Mouse (Mus musculus) MEL (cell line): Measurements from ENCODE around the gene Irs2. TPM values are rescaled to one million over a fixed set of nuclear protein-coding genes. Genes with fewer than 3 reads are reported as not detected.

Experiments
- DNase-seq: peaks from one replicate; pipeline ENCODE4 v3.0.0; 2011; ENCODE audit warnings: low read depth, low spot score
- H3K27ac ChIP-seq: 2 replicates; pipeline ENCODE4 v1.5.1; 2012; ENCODE audit warnings: low read depth, mild to moderate bottlenecking, control low read depth, low read length, moderate library complexity; ENCODE audit not compliant: control insufficient read depth
- H3K27me3 ChIP-seq, 2 experiments: fragments of 150-350 bp in 1 of 2; sonication (generic) in 1 of 2; 2 replicates each; pipeline ENCODE4 v1.6.1; 2012; ENCODE audit warnings: low read length in 2 of 2, mild to moderate bottlenecking in 2 of 2, improper control_type of control experiment in 1 of 2, moderate library complexity in 1 of 2; ENCODE audit not compliant: insufficient read depth in 2 of 2, control insufficient read depth in 1 of 2
- H3K36me3 ChIP-seq, 2 experiments: 2 replicates each; pipeline ENCODE4 v1.6.1; 2012 to 2014; ENCODE audit warnings: low read length in 2 of 2, improper control_type of control experiment in 1 of 2, inconsistent platforms in 1 of 2, mild to moderate bottlenecking in 1 of 2; ENCODE audit not compliant: insufficient read depth in 2 of 2, control insufficient read depth in 1 of 2
- H3K4me1 ChIP-seq, 2 experiments: fragments of 150-350 bp in 1 of 2; sonication (generic) in 1 of 2; 2 replicates each; pipeline ENCODE4 v1.6.1; 2012; ENCODE audit warnings: low read length in 2 of 2, improper control_type of control experiment in 1 of 2, mild to moderate bottlenecking in 1 of 2; ENCODE audit not compliant: insufficient read depth in 2 of 2, control insufficient read depth in 1 of 2
- H3K4me3 ChIP-seq, 2 experiments: fragments of 150-350 bp in 1 of 2; sonication (generic) in 1 of 2; 2 replicates each; pipeline ENCODE4 v1.5.1; 2012; ENCODE audit warnings: low read depth in 2 of 2, low read length in 2 of 2, mild to moderate bottlenecking in 2 of 2, moderate library complexity in 2 of 2, control low read depth in 1 of 2, improper control_type of control experiment in 1 of 2; ENCODE audit not compliant: control insufficient read depth in 1 of 2, insufficient read depth in 1 of 2
- H3K79me2 ChIP-seq: 2 replicates; pipeline ENCODE4 v1.6.1; 2012; ENCODE audit warnings: mild to moderate bottlenecking, low read length, moderate library complexity; ENCODE audit not compliant: control insufficient read depth, poor library complexity, insufficient read depth
- H3K9ac ChIP-seq: 2 replicates; pipeline ENCODE4 v1.6.1; 2012; ENCODE audit warnings: low read depth, mild to moderate bottlenecking, control low read depth, low read length, moderate library complexity; ENCODE audit not compliant: control insufficient read depth, poor library complexity, severe bottlenecking
- H3K9me3 ChIP-seq: fragments of 150-350 bp; sonication (generic); replicated peaks from 2 replicates; pipeline ENCODE4 v1.6.1; 2012; ENCODE audit warnings: mild to moderate bottlenecking, low read length, improper control_type of control experiment, moderate library complexity; ENCODE audit not compliant: insufficient read depth
- BHLHE40 ChIP-seq: IDR thresholded peaks from 2 replicates; pipeline ENCODE4 v1.6.1; 2012; ENCODE audit warnings: low read depth, mild to moderate bottlenecking, inconsistent platforms, low read length, improper control_type of control experiment, borderline replicate concordance
- CHD1 ChIP-seq: IDR thresholded peaks from 2 replicates; pipeline ENCODE4 v1.6.1; 2012; ENCODE audit warnings: low read depth, mild to moderate bottlenecking, inconsistent platforms, low read length, improper control_type of control experiment
- CTCF ChIP-seq, 3 experiments: IDR thresholded peaks in 2 of 3; conservative IDR thresholded peaks in 1 of 3; 2 replicates each; pipeline ENCODE4 v1.5.1; 2011 to 2012; ENCODE audit warnings: low read length in 3 of 3, low read depth in 2 of 3, mild to moderate bottlenecking in 2 of 3, improper control_type of control experiment in 1 of 3, inconsistent platforms in 1 of 3, mixed read lengths in 1 of 3, moderate library complexity in 1 of 3; ENCODE audit not compliant: control insufficient read depth in 1 of 3, insufficient read depth in 1 of 3, poor library complexity in 1 of 3, severe bottlenecking in 1 of 3
- E2F4 ChIP-seq: IDR thresholded peaks from 2 replicates; pipeline ENCODE4 v1.6.1; 2011; ENCODE audit warnings: low read depth, low read length, improper control_type of control experiment, borderline replicate concordance
- ELF1 ChIP-seq: IDR thresholded peaks from 2 replicates; pipeline ENCODE4 v1.6.1; 2014; ENCODE audit warnings: low read depth, mild to moderate bottlenecking, inconsistent platforms, low read length, improper control_type of control experiment, moderate library complexity
- ETS1 ChIP-seq: IDR thresholded peaks from 2 replicates; pipeline ENCODE4 v1.6.1; 2012; ENCODE audit warnings: low read depth, mild to moderate bottlenecking, inconsistent platforms, low read length, improper control_type of control experiment, moderate library complexity
- GATA1 ChIP-seq: IDR thresholded peaks from 2 replicates; pipeline ENCODE4 v1.6.1; 2011; ENCODE audit warnings: low read depth, low read length, improper control_type of control experiment
- HCFC1 ChIP-seq: IDR thresholded peaks from 2 replicates; pipeline ENCODE4 v1.6.1; 2012; ENCODE audit warnings: low read depth, mild to moderate bottlenecking, inconsistent platforms, low read length, improper control_type of control experiment, moderate library complexity
- JUND ChIP-seq: IDR thresholded peaks from 2 replicates; pipeline ENCODE4 v1.6.1; 2011; ENCODE audit warnings: low read depth, mild to moderate bottlenecking, improper control_type of control experiment, low read length
- MAFK ChIP-seq: IDR thresholded peaks from 2 replicates; pipeline ENCODE4 v1.6.1; 2011; ENCODE audit warnings: low read depth, mild to moderate bottlenecking, low read length, improper control_type of control experiment, borderline replicate concordance
- MAX ChIP-seq: IDR thresholded peaks from 2 replicates; pipeline ENCODE4 v1.6.1; 2011; ENCODE audit warnings: low read length, improper control_type of control experiment
- MAZ ChIP-seq: IDR thresholded peaks from 2 replicates; pipeline ENCODE4 v1.6.1; 2012; ENCODE audit warnings: low read depth, mild to moderate bottlenecking, inconsistent platforms, low read length, improper control_type of control experiment
- MEF2A ChIP-seq: IDR thresholded peaks from 2 replicates; pipeline ENCODE4 v1.6.1; 2014; ENCODE audit warnings: low read depth, mild to moderate bottlenecking, inconsistent platforms, low read length, improper control_type of control experiment; ENCODE audit not compliant: poor library complexity, insufficient replicate concordance, severe bottlenecking; ENCODE audit errors: extremely low read depth
- MYB ChIP-seq: IDR thresholded peaks from 2 replicates; pipeline ENCODE4 v1.6.1; 2011; ENCODE audit warnings: mild to moderate bottlenecking, low read depth, low read length, improper control_type of control experiment
- MYC ChIP-seq: IDR thresholded peaks from 2 replicates; pipeline ENCODE4 v1.6.1; 2011; ENCODE audit warnings: low read depth, mild to moderate bottlenecking, low read length, improper control_type of control experiment, moderate library complexity
- NRF1 ChIP-seq: IDR thresholded peaks from 2 replicates; pipeline ENCODE4 v1.6.1; 2014; ENCODE audit warnings: low read depth, mild to moderate bottlenecking, inconsistent platforms, low read length, improper control_type of control experiment, moderate library complexity; ENCODE audit not compliant: poor library complexity, insufficient read depth, severe bottlenecking
- POLR2A ChIP-seq, 2 experiments: IDR thresholded peaks; 2 replicates each; pipeline ENCODE4 v1.6.1; 2011 to 2012; ENCODE audit warnings: low read length in 2 of 2, mild to moderate bottlenecking in 2 of 2, control low read depth in 1 of 2, improper control_type of control experiment in 1 of 2, low read depth in 1 of 2, moderate library complexity in 1 of 2; ENCODE audit not compliant: control insufficient read depth in 1 of 2, insufficient read depth in 1 of 2, poor library complexity in 1 of 2
- POLR2AphosphoS2 ChIP-seq: IDR thresholded peaks from 2 replicates; pipeline ENCODE4 v1.6.1; 2011; ENCODE audit warnings: low read length, improper control_type of control experiment
- POLR2AphosphoS5 ChIP-seq: IDR thresholded peaks from 2 replicates; pipeline ENCODE4 v1.6.1; 2012; ENCODE audit warnings: low read depth, borderline replicate concordance, mild to moderate bottlenecking, inconsistent platforms, low read length, moderate library complexity, mixed read lengths
- SIN3A ChIP-seq: IDR thresholded peaks from 2 replicates; pipeline ENCODE4 v1.6.1; 2012; ENCODE audit warnings: low read length, improper control_type of control experiment, inconsistent platforms
- TAL1 ChIP-seq: IDR thresholded peaks from 2 replicates; pipeline ENCODE4 v1.6.1; 2012; ENCODE audit warnings: mild to moderate bottlenecking, inconsistent platforms, low read length, moderate library complexity, mixed read lengths
- TBP ChIP-seq: IDR thresholded peaks from 2 replicates; pipeline ENCODE4 v1.8.0; 2011; ENCODE audit warnings: low read depth, low read length, improper control_type of control experiment
- TCF12 ChIP-seq: IDR thresholded peaks from 2 replicates; pipeline ENCODE4 v1.6.1; 2014; ENCODE audit warnings: low read depth, mild to moderate bottlenecking, inconsistent platforms, low read length, improper control_type of control experiment, moderate library complexity
- USF1 ChIP-seq: IDR thresholded peaks from 2 replicates; pipeline ENCODE4 v1.6.1; 2014; ENCODE audit warnings: low read depth, mild to moderate bottlenecking, inconsistent platforms, low read length, improper control_type of control experiment, moderate library complexity
- USF2 ChIP-seq, 2 experiments: IDR thresholded peaks; 2 replicates each; pipeline ENCODE4 v1.6.1; 2011 to 2012; ENCODE audit warnings: improper control_type of control experiment in 2 of 2, low read length in 2 of 2, borderline replicate concordance in 1 of 2, inconsistent platforms in 1 of 2, low read depth in 1 of 2, mild to moderate bottlenecking in 1 of 2; ENCODE audit not compliant: insufficient read depth in 1 of 2
- ZC3H11A ChIP-seq: IDR thresholded peaks from 2 replicates; pipeline ENCODE4 v1.6.1; 2012; ENCODE audit warnings: low read depth, mild to moderate bottlenecking, inconsistent platforms, low read length, improper control_type of control experiment
- ZKSCAN1 ChIP-seq: IDR thresholded peaks from 2 replicates; pipeline ENCODE4 v1.6.1; 2012; ENCODE audit warnings: low read depth, mild to moderate bottlenecking, inconsistent platforms, low read length, improper control_type of control experiment, moderate library complexity
- ZMIZ1 ChIP-seq: IDR thresholded peaks from 2 replicates; pipeline ENCODE4 v1.6.1; 2012; ENCODE audit warnings: low read depth, mild to moderate bottlenecking, inconsistent platforms, low read length, improper control_type of control experiment, moderate library complexity
- ZNF384 ChIP-seq: IDR thresholded peaks from 2 replicates; pipeline ENCODE4 v1.6.1; 2012; ENCODE audit warnings: low read depth, mild to moderate bottlenecking, inconsistent platforms, low read length, improper control_type of control experiment
- polyA plus RNA-seq, 2 experiments: library from polyadenylated mRNA; stranded (reverse) in 1 of 2; unstranded in 1 of 2; fragments of >175 nt in 1 of 2; fragments of >200 nt in 1 of 2; gene quantifications; 2 replicates each; pipeline versions ENCODE4 v1.2.1 to v1.2.4; 2012; ENCODE audit warnings: low replicate concordance in 2 of 2, low read depth in 1 of 2; ENCODE audit not compliant: insufficient read length in 2 of 2, insufficient read depth in 1 of 2, missing spikeins in 1 of 2
- total RNA-seq: library from RNA; depleted of rRNA; stranded (reverse); fragments of 300-350 nt; gene quantifications from 2 replicates; pipeline ENCODE4 v1.2.3, GENCODE M21; 2012

Irs2 gene
- total and polyA plus RNA-seq, 3 experiments, result 16.4 to 23.1 TPM; not detected in 1

DNA sequence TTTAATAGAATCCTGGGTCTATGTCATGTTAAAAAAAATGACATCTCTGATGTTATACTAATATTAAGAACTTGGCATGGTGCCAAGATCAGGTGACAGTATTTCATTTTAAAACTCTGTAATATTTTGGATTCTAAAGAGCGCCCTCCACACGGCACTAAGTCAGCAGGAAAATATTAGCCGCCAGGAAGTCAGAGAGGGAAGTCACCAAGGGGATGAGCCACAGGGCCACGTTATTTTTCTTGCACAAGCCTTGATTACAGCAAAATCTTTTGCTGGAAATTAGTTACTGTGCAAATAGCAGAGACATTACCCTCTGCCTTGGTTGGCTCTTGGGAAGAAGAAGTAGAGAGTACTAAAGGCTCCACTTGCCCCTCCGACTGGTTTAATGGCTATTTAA is 30.5 kb upstream of the Irs2 start:
- H3K4me3 ChIP-seq, result no peak overlapping the region
- H3K4me1 ChIP-seq, result no peaks in the 10 kb centered on the region
- H3K36me3 ChIP-seq, result no peaks in the 10 kb centered on the region
- no peaks in the 10 kb centered on the region for H3K9me3 ChIP-seq
- no peaks in the 10 kb centered on the region for H3K79me2 ChIP-seq
- H3K9ac ChIP-seq, result no peak overlapping the region
- TF ChIP-seq ELF1 (no peak), ZMIZ1 (no peak), ZNF384 (no peak), ZKSCAN1 (no peak), USF2 (IDR thresholded peaks at IDR 0.05; ENCODE audit: borderline replicate concordance in 1 of 2, insufficient read depth in 1 of 2, low read depth in 1 of 2, low read length in 2 of 2) (no peak), MEF2A (no peak), TCF12 (no peak), ETS1 (no peak), MYB (no peak), GATA1 (no peak), MAZ (no peak), POLR2A (IDR thresholded peaks at IDR 0.05; ENCODE audit: control insufficient read depth in 1 of 2, insufficient read depth in 1 of 2, low read depth in 1 of 2, low read length in 2 of 2, poor library complexity in 1 of 2) (no peak), E2F4 (no peak), CTCF (IDR thresholded peaks at IDR 0.05 in 2 of 3, conservative IDR thresholded peaks at IDR 0.05 in 1 of 3; ENCODE audit: control insufficient read depth in 1 of 3, insufficient read depth in 1 of 3, low read depth in 2 of 3, low read length in 3 of 3, poor library complexity in 1 of 3, severe bottlenecking in 1 of 3) (no peak), MAFK (no peak), POLR2AphosphoS5 (no peak)
- DNase-seq, result no peak
- H3K27ac ChIP-seq, result no peak overlapping the region
- no peaks in the 10 kb centered on the region; a peak in 1 of 4 replicates for H3K27me3 ChIP-seq

DNA sequence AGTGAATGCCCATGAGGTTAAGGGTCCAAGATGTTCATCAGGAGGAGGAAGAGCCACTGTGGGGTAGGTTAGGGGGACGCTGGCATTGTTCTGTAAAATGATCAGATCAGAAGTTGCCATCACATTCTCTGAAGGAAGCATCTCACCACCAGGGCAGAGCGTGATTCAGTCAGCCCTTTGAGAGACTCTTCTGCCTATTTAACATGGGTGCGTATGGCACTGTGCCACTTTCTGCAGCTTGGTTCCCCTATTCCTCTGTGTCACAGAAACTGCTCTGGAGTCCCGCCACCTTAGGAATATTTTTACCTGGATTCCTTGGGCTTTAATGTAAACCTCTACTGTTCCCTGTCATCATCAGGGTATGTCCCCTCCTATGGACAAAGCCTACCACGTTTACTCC is 30.1 kb upstream of the Irs2 start:
- no peaks in the 10 kb centered on the region for H3K4me1 ChIP-seq
- no peaks in the 10 kb centered on the region; a peak in 1 of 4 replicates for H3K27me3 ChIP-seq
- no peak for TF ChIP-seq BHLHE40
- TF ChIP-seq E2F4, result no peak
- no peak for TF ChIP-seq TBP
- no peak for TF ChIP-seq MYC
- no peak for TF ChIP-seq JUND
- no peak for TF ChIP-seq TAL1
- no peak for TF ChIP-seq HCFC1
- no peak for TF ChIP-seq CTCF (IDR thresholded peaks at IDR 0.05 in 2 of 3, conservative IDR thresholded peaks at IDR 0.05 in 1 of 3; ENCODE audit: control insufficient read depth in 1 of 3, insufficient read depth in 1 of 3, low read depth in 2 of 3, low read length in 3 of 3, poor library complexity in 1 of 3, severe bottlenecking in 1 of 3)
- no peak for TF ChIP-seq USF1
- no peak for TF ChIP-seq ZC3H11A
- TF ChIP-seq SIN3A, result no peak
- TF ChIP-seq POLR2AphosphoS2, result no peak
- no peak for TF ChIP-seq GATA1
- TF ChIP-seq MAZ, result no peak
- TF ChIP-seq ZMIZ1, result no peak
- TF ChIP-seq MAX, result no peak
- TF ChIP-seq NRF1, result no peak
- TF ChIP-seq CHD1, result no peak
- no peaks in the 10 kb centered on the region for H3K9me3 ChIP-seq
- no peak overlapping the region for H3K9ac ChIP-seq
- H3K36me3 ChIP-seq, result no peaks in the 10 kb centered on the region
- no peak overlapping the region for H3K4me3 ChIP-seq
- H3K79me2 ChIP-seq, result no peaks in the 10 kb centered on the region
- no peak for DNase-seq
- H3K27ac ChIP-seq, result no peak overlapping the region
